Mouse (Mus musculus) CH12F3 (cell line): ENCODE results near the gene Pde6d.

Experiments used
- in situ Hi-C: fragments of 300-500 bp; cut with MboI; formaldehyde crosslinking; loops from 2 replicates; pipeline ENCODE4 v1.14.3; 2020; ENCODE audit warnings: low sequenced_read_pairs

The Pde6d gene

GRCm38 (mm10) chr1:86504697-86505421 lies 77.6 kb downstream of the Pde6d start:
- in situ Hi-C loops, result no loop called here

- in situ Hi-C loops, result no loop called here
Observed at GRCm38 (mm10) chr1:86503906-86504696, 78.3 kb downstream of the Pde6d start.

GRCm38 (mm10) chr1:86503165-86503747 lies 79.2 kb downstream of the Pde6d start:
- in situ Hi-C loops, result no loop called here

- in situ Hi-C loops, result no loop called here
Observed at GRCm38 (mm10) chr1:86502221-86503048, 80.0 kb downstream of the Pde6d start.

GRCm38 (mm10) chr1:86501559-86501958 lies 80.9 kb downstream of the Pde6d start:
- in situ Hi-C loops, result no loop called here

GRCm38 (mm10) chr1:86501114-86501532 lies 81.3 kb downstream of the Pde6d start:
- in situ Hi-C loops, result no loop called here

- in situ Hi-C loops, result no loop called here
Observed at GRCm38 (mm10) chr1:86500681-86501080, 81.7 kb downstream of the Pde6d start.

- in situ Hi-C loops, result no loop called here
Observed at GRCm38 (mm10) chr1:86499903-86500302, 82.5 kb downstream of the Pde6d start.

GRCm38 (mm10) chr1:86498611-86499010 lies 83.8 kb downstream of the Pde6d start:
- in situ Hi-C loops, result no loop called here

GRCm38 (mm10) chr1:86497986-86498385 lies 84.4 kb downstream of the Pde6d start:
- in situ Hi-C loops, result no loop called here

GRCm38 (mm10) chr1:86497361-86497760 lies 85.1 kb downstream of the Pde6d start:
- in situ Hi-C loops, result no loop called here

GRCm38 (mm10) chr1:86496340-86496739 lies 86.1 kb downstream of the Pde6d start:
- in situ Hi-C loops, result no loop called here

GRCm38 (mm10) chr1:86493783-86494182 lies 88.6 kb downstream of the Pde6d start:
- in situ Hi-C loops, result no loop called here
